Mouse (Mus musculus) ES-Bruce4 (cell line): Measurements from ENCODE around the gene Pkib.

Source experiments
- CTCF ChIP-seq: IDR thresholded peaks from one replicate; pipeline ENCODE4 v1.8.1; 2011; ENCODE audit warnings: low read depth, low read length
- EP300 ChIP-seq: IDR thresholded peaks from 2 replicates; pipeline ENCODE4 v1.6.1; 2011; ENCODE audit warnings: low read depth, low read length; ENCODE audit not compliant: insufficient read depth
- POLR2A ChIP-seq: IDR thresholded peaks from one replicate; pipeline ENCODE4 v1.8.1; 2011; ENCODE audit warnings: low read length; ENCODE audit not compliant: insufficient read depth

DNA sequence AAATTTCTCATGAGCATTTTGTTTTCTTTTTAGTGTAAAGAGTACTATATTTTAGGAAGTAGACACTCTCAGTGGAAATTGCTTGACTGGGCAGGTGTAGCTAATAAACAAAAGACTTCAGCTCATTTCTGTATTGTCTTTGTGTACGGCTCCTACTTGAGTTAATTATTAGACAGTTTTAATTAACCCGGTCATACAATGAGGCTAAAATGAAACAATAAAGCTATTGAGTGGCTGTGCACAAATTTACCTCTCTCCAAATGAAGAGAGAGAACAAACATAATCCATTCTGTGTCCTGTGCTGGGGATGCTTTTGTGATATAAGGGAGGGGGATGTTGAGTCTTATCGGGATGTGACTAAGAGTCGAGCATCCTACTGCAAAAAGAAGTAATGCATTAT lies 109.0 kb downstream of the Pkib start:
- no peak for TF ChIP-seq POLR2A
- no peak for TF ChIP-seq CTCF
- TF ChIP-seq EP300: no peak
